Mouse (Mus musculus): ENCODE measurements at regions not wholly inside any gene's neighbourhood (a gene's known extent, or its start where the extent isn't known, plus 50 kb on each side); places are given as distances from the start of the nearest gene placed in this dataset.

- TF ChIP-seq CTCF (IDR thresholded peaks at IDR 0.05; ENCODE audit: low read depth) (no peak), EP300 (IDR thresholded peaks at IDR 0.05; ENCODE audit: low read depth) (no peak)
Measured at GRCm38 (mm10) chr2:101220759-101221158, 403.8 kb upstream of the Rag2 start.

Measured in liver, postnatal 0 days (tissue).